Mouse (Mus musculus): ENCODE data around the gene Adora3.

DNA sequence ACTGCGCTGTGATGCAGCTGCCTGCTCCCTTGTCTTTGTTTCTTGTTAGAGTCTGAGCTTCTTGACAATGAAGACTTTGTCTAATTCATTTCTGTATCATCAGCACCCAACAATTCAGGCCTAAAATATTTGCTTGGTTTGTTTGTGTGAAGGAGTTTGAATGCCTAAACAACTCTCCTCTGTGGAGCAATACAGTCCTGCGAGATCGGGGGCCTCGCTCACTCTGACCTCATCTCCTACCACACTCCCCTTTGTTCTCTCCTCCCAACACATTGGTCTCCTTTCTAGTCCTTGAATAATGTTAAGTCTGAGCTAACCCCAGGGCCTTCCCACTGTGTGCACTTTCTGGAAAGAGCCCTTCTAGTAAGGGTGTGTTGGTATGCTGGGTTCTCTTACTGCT is 15.9 kb upstream of the Adora3 start:
- TF ChIP-seq CTCF (IDR thresholded peaks at IDR 0.05; ENCODE audit: low read depth): no peak
- TF ChIP-seq EP300 (IDR thresholded peaks at IDR 0.05; ENCODE audit: low read depth): no peak

Data from liver, embryonic 14.5 days (tissue).